Mouse (Mus musculus) stomach, embryonic 16.5 days (tissue): ENCODE measurements around the gene Krt90. TPM values are rescaled to one million over a fixed set of nuclear protein-coding genes. Genes with fewer than 3 reads are reported as not detected.
"Not testable (repeated sequence)": the region's sequence is repeated elsewhere in the genome, so short reads cannot be mapped to it uniquely, and the experiment has no call there.

Experiments
- ATAC-seq: fragments of 200-750 bp; cut with Nextera tagmentation; 2 replicates; pipeline ENCODE4 v1.8.0; 2017; ENCODE audit warnings: moderate number of reproducible peaks, moderate TSS enrichment; ENCODE audit not compliant: insufficient read depth, low FRiP score
- H3K27ac ChIP-seq: fragments of 300-500 bp; sonication (generic); 2 replicates; pipeline ENCODE4 v1.5.1; 2014; ENCODE audit warnings: low read length
- H3K27me3 ChIP-seq: fragments of 300-500 bp; sonication (generic); 2 replicates; pipeline ENCODE4 v1.6.1; 2014; ENCODE audit warnings: low read length, control low read depth, mixed read lengths; ENCODE audit not compliant: control insufficient read depth, insufficient read depth
- H3K36me3 ChIP-seq: fragments of 300-500 bp; sonication (generic); 2 replicates; pipeline ENCODE4 v1.6.1; 2014; ENCODE audit warnings: low read length; ENCODE audit not compliant: control insufficient read depth, insufficient read depth
- H3K4me1 ChIP-seq: fragments of 300-500 bp; sonication (generic); 2 replicates; pipeline ENCODE4 v1.6.1; 2014; ENCODE audit warnings: low read length, control low read depth, mixed read lengths; ENCODE audit not compliant: control insufficient read depth, insufficient read depth
- H3K4me2 ChIP-seq: fragments of 300-500 bp; sonication (generic); 2 replicates; pipeline ENCODE4 v1.6.1; 2014; ENCODE audit warnings: low read depth, low read length, mixed read lengths
- H3K4me3 ChIP-seq: fragments of 300-500 bp; sonication (generic); replicated peaks from 2 replicates; pipeline ENCODE4 v1.5.1; 2014; ENCODE audit warnings: mild to moderate bottlenecking, low read length
- H3K9ac ChIP-seq: fragments of 300-500 bp; sonication (generic); 2 replicates; pipeline ENCODE4 v1.6.1; 2014; ENCODE audit warnings: low read length
- H3K9me3 ChIP-seq: fragments of 300-500 bp; sonication (generic); replicated peaks from 2 replicates; pipeline ENCODE4 v1.6.1; 2016; ENCODE audit warnings: low read length, control low read depth; ENCODE audit not compliant: control insufficient read depth
- whole genome bisulfite sequencing: fragments of 180-500 bp; shearing (Covaris S2); extraction: QIAGEN DNeasy Blood & Tissue Kit; methylation state at CpG from one replicate; pipeline ENCODE4 v1.1.7; 2014; 5-methylcytosine and 5-hydroxymethylcytosine counted together
- polyA plus RNA-seq: library from polyadenylated mRNA; unstranded; fragments of >200 nt; fragmentation: Nextera tagmentation; extraction: Ambion mirVana; gene quantifications from 2 replicates; pipeline ENCODE4 v1.2.1, GENCODE M21; 2015

Gene Krt90
- polyA plus RNA-seq, 1 experiment from 2014 or later = 0.13 TPM

DNA sequence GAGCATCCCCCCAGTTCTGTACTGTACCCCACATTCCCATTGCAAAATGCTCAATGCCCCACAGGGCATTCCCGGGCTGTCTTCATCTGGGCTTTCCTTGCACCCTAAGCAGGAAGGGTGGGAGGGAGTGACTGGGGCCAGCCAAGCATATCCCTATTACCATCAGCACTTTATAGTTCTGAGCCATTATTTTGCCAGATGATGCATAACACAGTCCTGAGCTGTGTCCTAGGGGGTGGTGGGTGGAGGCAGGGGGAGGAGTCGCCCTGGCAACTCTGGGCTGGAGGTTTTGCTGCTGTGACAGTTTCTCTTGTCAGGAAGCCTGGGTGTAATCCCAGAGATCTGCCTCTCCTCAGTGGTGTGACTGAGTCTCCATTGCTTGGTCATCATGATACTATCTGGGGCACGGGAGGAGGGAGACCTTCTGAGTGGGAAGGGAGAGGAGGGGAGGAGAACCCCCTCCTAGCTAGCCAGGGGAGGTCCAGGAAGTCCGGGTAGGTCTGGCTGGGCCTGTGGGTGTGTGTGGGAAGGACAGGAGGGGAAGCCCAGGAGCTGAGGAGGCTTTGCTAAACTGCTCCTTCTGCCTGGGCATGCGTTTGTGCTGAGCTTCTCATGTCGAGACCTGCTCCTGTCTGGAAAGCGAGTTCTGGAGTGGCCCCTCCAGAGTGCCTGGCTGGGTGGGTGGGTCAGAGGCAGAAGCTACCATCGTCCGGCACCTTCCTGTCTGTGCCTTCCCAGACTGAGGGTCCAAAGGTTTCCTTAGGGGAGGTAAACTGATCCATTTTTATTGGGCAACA, 26.5 kb downstream of the Krt90 start:
- no peaks in the 10 kb centered on the region for H3K36me3 ChIP-seq
- H3K9ac ChIP-seq = 0 out of 2 replicates have a peak overlapping the region, but pooled peaks have one; percentile 21
- 49% methylated on average over 9 of the region's 9 CpGs for WGBS
- ATAC-seq = peak; percentile 51; the same call in 1 of the 2 replicates
- H3K4me3 ChIP-seq = no peak overlapping the region
- no peaks in the 10 kb centered on the region for H3K9me3 ChIP-seq
- H3K27me3 ChIP-seq = no peaks in the 10 kb centered on the region
- peaks cover 9% of the 10 kb centered on the region for H3K4me1 ChIP-seq
- H3K4me2 ChIP-seq = no peak overlapping the region
- H3K27ac ChIP-seq = peak overlapping the region; percentile 34; the same call in 1 of the 2 replicates

DNA sequence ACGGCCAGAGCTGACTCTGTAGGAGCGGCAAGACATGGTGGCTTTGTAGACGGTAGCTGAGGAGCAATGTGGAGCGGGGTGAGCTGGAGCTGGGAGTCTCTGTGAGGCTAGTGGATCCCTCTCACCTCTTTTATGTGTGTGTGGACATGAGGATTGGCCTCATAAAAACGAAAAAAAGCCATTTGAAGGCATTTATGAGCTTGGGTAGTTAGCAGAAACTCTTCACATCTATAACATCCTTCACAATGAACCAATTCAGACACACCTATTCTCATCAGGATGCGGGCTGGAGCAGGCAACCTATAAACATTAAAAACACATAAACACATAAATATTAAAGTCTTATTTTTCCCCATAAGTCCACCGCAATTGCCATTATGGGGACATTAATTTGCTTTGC, 30.0 kb downstream of the Krt90 start, which contains the start of gene Krt84:
Gene Krt84 (minus strand): TSS at position 101 of the 400 bp plus-strand sequence.
- Histone ChIP-seq H3K27ac (no peak within 1 kb of the TSS), H3K9ac (no peak within 1 kb of the TSS), H3K9me3 (no peaks in the 10 kb centered on the region), H3K4me2 (no peak within 1 kb of the TSS), H3K4me3 (no peak within 1 kb of the TSS), H3K27me3 (no peaks in the 10 kb centered on the region), H3K4me1 (no peaks in the 10 kb centered on the region), H3K36me3 (no peaks in the 10 kb centered on the region)
- ATAC-seq = no peak
- 81% methylated on average over 7 of the region's 7 CpGs for WGBS

DNA sequence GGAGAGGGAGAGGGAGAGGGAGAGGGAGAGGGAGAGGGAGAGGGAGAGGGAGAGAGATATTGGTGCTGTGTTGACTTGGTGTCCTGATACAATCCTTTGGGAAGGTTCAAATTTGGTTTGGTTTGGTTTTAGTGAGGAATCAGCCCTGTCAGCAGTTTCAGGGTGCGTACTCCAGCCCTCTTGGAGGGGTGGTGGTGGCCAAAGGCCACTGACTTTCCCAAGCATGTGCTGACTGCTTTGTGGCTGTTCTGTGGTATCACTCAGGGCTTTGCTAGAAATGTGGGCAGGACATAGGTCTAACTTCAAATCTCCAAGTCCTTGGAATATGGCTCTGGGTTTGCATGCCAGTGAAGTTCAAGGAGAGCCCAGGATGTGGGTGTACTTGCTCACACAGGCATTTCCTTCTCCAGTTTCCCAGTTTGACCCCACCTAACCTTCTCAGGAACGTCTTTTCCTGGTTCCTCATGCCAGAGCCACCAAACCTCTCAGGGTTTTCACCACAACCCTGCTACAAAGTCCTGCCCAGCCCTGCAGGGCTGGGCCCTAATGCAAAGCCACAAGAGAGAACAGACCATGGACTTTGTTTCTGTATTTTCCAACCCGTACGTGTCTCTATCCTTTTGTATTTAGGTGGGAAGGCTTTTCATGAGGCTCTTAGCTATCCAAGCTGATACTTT, 40.1 kb downstream of the Krt90 start:
- Histone ChIP-seq H3K4me3 (no peak overlapping the region), H3K4me1 (no peaks in the 10 kb centered on the region), H3K9me3 (no peaks in the 10 kb centered on the region), H3K27me3 (0 out of 2 replicates have a peak, but pooled peaks cover 4% of the 10 kb centered on the region), H3K27ac (peak overlapping the region; percentile 78), H3K4me2 (no peak overlapping the region), H3K36me3 (no peaks in the 10 kb centered on the region), H3K9ac (no peak overlapping the region)
- 0 out of 2 replicates have a peak, but pooled peaks have one; percentile 37 for ATAC-seq
- WGBS = 63% methylated on average over 4 of the region's 4 CpGs

DNA sequence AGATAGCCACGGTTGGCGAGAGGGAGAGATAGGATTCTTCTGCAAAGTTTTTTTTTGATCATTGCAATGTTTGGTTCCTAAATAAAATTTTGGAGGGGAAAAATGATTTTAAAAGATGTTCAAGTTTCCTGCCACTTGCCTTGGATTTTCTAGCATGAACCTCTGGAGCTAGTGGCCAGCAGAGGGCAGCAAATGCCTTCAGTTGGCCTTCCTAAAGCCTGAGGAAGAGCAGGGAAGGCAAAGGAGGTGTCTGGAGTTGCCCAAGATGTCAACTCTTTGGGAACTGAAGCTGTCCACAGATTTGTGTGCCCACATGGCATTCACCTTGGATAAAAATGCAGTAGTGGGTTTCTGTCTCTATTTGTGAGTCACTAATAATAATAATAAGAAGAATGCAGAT, 43.0 kb downstream of the Krt90 start:
- 13% methylated on average over 2 of the region's 2 CpGs for WGBS
- Histone ChIP-seq H3K27ac (no peak overlapping the region), H3K4me1 (no peaks in the 10 kb centered on the region), H3K36me3 (no peaks in the 10 kb centered on the region), H3K4me2 (no peak overlapping the region), H3K9ac (no peak overlapping the region), H3K9me3 (no peaks in the 10 kb centered on the region), H3K27me3 (0 out of 2 replicates have a peak, but pooled peaks cover 4% of the 10 kb centered on the region), H3K4me3 (no peak overlapping the region)
- ATAC-seq = no peak

DNA sequence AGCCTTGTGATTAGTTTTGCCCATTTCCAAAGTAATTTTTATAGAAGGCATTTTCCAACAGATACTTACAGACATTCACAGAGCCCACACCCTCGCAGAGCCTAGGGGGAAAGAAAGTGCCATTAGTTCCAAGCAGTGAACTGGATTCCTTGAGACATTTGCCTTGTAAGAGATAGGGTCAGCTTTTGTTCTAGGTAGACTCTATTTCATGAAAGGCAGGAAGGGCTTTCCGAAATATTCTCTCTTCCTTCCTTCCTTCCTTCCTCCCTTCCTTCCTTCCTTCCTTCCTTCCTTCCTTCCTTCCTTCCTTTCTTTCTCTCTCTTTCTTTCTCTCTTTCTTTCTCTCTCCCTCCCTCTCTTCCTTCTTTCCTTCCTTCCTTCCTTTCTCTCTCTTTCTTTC, 45.6 kb downstream of the Krt90 start, which contains the start of gene Gm49425:
Gene Gm49425 (minus strand): TSS at position 101 of the 400 bp plus-strand sequence.
- WGBS = 76% methylated on average over 2 of the region's 2 CpGs

DNA sequence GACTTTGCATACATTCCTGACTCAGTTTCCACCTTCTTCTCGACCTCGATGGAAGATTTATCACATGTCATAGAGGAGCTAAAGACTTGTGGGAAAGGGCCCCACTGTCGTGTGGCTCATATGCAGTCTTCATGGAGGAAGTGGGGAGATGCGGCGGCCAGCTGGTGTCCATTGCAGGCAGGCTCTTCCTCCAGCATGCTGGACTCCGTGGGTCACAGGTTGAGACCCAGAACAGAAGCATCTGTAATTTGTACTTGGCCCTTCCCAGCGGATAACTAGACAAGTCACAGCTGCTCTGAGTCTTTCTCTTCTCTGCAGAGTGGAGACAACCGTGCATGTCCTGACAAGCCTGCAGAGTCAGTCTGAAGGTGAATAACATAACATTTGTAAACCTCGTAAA, 54.5 kb downstream of the Krt90 start:
- no peaks in the 10 kb centered on the region for H3K36me3 ChIP-seq
- H3K27me3 ChIP-seq = no peaks in the 10 kb centered on the region
- WGBS = 38% methylated on average over 9 of the region's 9 CpGs
- 0 out of 2 replicates have a peak, but pooled peaks cover 3% of the 10 kb centered on the region for H3K4me1 ChIP-seq
- no peak for ATAC-seq
- no peak overlapping the region for H3K4me2 ChIP-seq
- no peak overlapping the region for H3K9ac ChIP-seq
- no peaks in the 10 kb centered on the region for H3K9me3 ChIP-seq
- H3K4me3 ChIP-seq = no peak overlapping the region
- no peak overlapping the region for H3K27ac ChIP-seq

More for the DNA sequence above, 45.6 kb downstream of the Krt90 start, which contains the start of gene Gm49425:
- not testable (repeated sequence) for H3K27me3 ChIP-seq, H3K4me3 ChIP-seq, ATAC-seq, H3K4me1 ChIP-seq, H3K9ac ChIP-seq, H3K36me3 ChIP-seq, H3K9me3 ChIP-seq, H3K4me2 ChIP-seq, H3K27ac ChIP-seq

DNA sequence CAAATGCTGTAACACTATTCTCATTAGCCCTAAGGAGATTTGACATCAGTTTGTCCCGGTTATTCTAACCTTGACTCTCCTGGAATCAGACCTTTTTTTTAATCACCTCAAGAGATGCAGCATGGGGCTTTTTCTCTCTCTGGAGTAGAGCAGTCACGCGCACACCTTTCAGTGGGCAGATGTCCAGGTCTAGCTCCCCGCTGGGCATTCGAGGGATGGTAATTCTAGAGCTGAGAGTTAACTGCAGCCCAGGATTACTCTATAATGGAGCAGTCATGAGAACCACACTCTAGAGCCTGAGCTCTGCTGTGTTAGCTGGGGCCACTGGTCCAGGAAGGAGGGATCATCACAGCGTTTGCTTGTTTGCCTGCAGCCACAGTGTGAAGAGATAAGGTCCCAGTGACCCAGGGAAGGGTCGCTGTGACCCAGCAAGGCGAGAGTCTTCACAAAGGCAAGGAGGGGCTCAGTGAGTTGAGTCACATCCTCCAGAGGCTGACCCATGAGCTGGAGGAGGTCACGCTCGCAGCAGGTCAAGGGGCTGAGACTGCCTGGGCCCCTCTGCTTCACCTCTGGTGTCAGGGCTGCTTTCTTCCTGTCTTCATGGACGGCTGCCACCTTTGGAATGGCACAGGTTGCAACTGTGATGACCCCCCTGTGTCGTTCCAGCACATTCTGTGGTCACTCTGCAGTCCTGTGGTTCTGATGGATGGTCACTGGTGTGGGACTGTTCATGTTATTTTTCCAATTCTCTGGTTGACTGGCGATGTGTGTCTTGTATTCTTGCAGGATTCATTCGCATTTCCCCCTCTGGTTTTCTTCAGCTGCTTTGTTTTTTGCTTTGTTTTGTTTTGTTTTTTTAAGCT, 55.6 kb downstream of the Krt90 start:
- WGBS = 46% methylated on average over 14 of the region's 14 CpGs
- no peaks in the 10 kb centered on the region for H3K36me3 ChIP-seq
- 0 out of 2 replicates have a peak, but pooled peaks cover 3% of the 10 kb centered on the region for H3K4me1 ChIP-seq
- no peak overlapping the region for H3K4me3 ChIP-seq
- H3K27me3 ChIP-seq = no peaks in the 10 kb centered on the region
- H3K9me3 ChIP-seq = no peaks in the 10 kb centered on the region
- no peak for ATAC-seq
- no peak overlapping the region for H3K27ac ChIP-seq
- no peak overlapping the region for H3K4me2 ChIP-seq
- H3K9ac ChIP-seq = no peak overlapping the region
